Mouse (Mus musculus): ENCODE data around the gene Lmnb2. TPM values are rescaled to one million over a fixed set of nuclear protein-coding genes. Genes with fewer than 3 reads are reported as not detected.

Lmnb2 gene
- polyA plus RNA-seq, 1 experiment from 2014 or later = 21.6 TPM

DNA sequence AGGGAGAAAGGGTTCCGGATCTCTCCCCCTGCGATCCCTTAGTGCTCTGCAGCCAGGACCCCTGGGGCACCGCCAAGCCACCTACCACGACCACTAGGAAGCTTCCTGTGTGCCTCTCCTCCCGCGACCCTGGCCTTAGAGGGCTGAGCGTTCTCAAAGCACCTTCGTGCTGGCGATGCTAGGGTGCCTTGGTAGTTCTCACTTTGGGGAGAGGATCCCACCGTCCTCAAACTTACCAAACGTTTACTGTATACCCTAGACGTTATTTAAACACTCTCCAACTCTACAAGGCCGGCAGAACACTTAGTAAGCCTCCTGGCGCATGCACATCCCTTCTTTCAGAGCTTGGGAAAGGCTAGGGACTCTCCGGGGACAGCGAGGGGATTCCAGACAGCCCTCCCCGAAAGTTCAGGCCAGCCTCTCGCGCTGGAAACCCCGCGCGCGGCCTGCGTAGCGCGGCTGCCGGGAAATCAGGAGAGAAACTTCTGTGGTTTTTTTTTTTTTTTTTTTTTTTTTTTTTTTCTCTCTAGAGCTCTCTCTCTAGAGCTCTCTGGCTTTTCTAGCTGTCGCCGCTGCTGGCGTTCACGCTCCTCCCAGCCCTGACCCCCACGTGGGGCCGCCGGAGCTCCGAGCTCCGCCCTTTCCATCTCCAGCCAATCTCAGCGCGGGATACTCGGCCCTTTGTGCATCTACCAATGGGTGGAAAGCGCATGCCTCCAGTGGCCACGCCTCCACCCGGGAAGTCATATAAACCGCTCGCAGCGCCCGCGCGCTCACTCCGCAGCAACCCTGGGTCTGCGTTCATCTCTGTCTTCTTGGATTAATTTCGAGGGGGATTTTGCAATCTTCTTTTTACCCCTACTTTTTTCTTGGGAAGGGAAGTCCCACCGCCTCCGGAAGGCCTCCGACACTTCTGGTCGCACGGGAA, 11.5 kb upstream of the Lmnb2 start, which contains the start of gene Gadd45b:
TSS of gene Gadd45b (plus strand) at position 775 of the 928 bp plus-strand sequence.
- under 1% methylated on average over 55 of the region's 56 CpGs for WGBS
- peak within 1 kb of the TSS; percentile 94 for H3K4me2 ChIP-seq (ENCODE audit: low read depth, low read length)
- ATAC-seq (ENCODE audit: low read depth) (peak; percentile 91), DNase-seq (ENCODE audit: low spot score) (peak; percentile 100)
- peak within 1 kb of the TSS; percentile 93 for H3K27ac ChIP-seq (replicated peaks; ENCODE audit: low read depth, low read length)
- no peaks in the 10 kb centered on the region for H3K36me3 ChIP-seq (ENCODE audit: control insufficient read depth, insufficient read depth, low read length)
- peak within 1 kb of the TSS; percentile 73 for H3K9ac ChIP-seq (ENCODE audit: low read depth, low read length)
- peaks cover 40% of the 10 kb centered on the region for H3K4me1 ChIP-seq (ENCODE audit: control insufficient read depth, insufficient read depth, low read length)
- peak within 1 kb of the TSS; percentile 63 for H3K4me3 ChIP-seq (ENCODE audit: low read depth, low read length)
- H3K27me3 ChIP-seq (replicated peaks; ENCODE audit: control insufficient read depth, insufficient read depth, low read length) = peaks cover 15% of the 10 kb centered on the region
- H3K9me3 ChIP-seq (ENCODE audit: control insufficient read depth, low read length) = no peaks in the 10 kb centered on the region

DNA sequence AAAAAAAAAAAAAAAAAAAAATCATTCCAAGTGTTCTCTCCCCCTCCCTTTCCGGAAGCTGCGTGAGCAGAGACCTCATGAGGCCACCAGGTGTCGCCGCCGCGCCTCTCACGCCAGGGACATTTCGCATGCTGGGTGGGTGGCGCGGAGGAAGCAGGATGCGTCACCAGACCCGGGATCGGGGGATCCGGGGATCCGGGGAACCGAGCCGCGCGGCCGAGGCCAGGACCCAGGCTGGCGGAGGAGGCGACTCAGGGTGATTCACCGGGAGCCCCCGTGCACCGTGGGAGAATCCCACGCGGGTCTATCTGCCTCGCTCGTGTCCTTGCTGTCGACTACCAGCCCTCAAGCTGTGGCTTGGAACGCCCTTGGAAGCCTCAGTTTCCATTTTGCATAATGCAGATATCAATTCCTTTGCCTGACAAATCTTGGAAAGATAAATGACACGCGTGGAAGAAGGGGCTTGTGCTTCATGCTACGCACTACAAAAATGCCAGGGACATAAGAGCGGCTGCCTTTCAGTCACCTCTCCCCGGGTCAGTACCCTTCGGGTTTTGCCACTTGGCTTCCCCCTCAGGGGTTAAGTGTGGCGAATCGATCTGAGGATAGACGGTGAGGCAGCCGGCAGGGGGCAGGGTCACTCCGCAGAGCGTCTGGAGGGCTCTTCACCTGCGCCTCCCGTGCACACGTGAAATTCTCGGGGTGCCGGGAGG, 10.7 kb upstream of the Lmnb2 start:
- H3K4me2 ChIP-seq (ENCODE audit: low read depth, low read length) = peak overlapping the region; percentile 94
- H3K4me1 ChIP-seq (ENCODE audit: control insufficient read depth, insufficient read depth, low read length) = peaks cover 33% of the 10 kb centered on the region
- no peaks in the 10 kb centered on the region for H3K9me3 ChIP-seq (ENCODE audit: control insufficient read depth, low read length)
- 0% methylated on average over 26 of the region's 48 CpGs for WGBS
- ATAC-seq (ENCODE audit: low read depth) (peak; percentile 37), DNase-seq (ENCODE audit: low spot score) (peak; percentile 95)
- H3K9ac ChIP-seq (ENCODE audit: low read depth, low read length) = peak overlapping the region; percentile 67
- H3K27ac ChIP-seq (replicated peaks; ENCODE audit: low read depth, low read length) = peak overlapping the region; percentile 93
- H3K27me3 ChIP-seq (replicated peaks; ENCODE audit: control insufficient read depth, insufficient read depth, low read length) = peaks cover 15% of the 10 kb centered on the region
- no peaks in the 10 kb centered on the region for H3K36me3 ChIP-seq (ENCODE audit: control insufficient read depth, insufficient read depth, low read length)
- H3K4me3 ChIP-seq (ENCODE audit: low read depth, low read length) = peak overlapping the region; percentile 63

- DNase-seq (ENCODE audit: low spot score) (no peak), ATAC-seq (ENCODE audit: low read depth) (no peak)
- Histone ChIP-seq H3K36me3 (ENCODE audit: control insufficient read depth, insufficient read depth, low read length) (no peaks in the 10 kb centered on the region), H3K4me2 (ENCODE audit: low read depth, low read length) (no peak overlapping the region), H3K4me3 (ENCODE audit: low read depth, low read length) (no peak overlapping the region), H3K9me3 (ENCODE audit: control insufficient read depth, low read length) (no peaks in the 10 kb centered on the region), H3K4me1 (ENCODE audit: control insufficient read depth, insufficient read depth, low read length) (peaks cover 9% of the 10 kb centered on the region; the same call in 1 of the 2 replicates), H3K27ac (replicated peaks; ENCODE audit: low read depth, low read length) (no peak overlapping the region), H3K9ac (ENCODE audit: low read depth, low read length) (no peak overlapping the region), H3K27me3 (replicated peaks; ENCODE audit: control insufficient read depth, insufficient read depth, low read length) (no peaks in the 10 kb centered on the region)
- 52% methylated on average over 3 of the region's 3 CpGs for WGBS
These were observed 7.4 kb upstream of the Lmnb2 start for GRCm38 (mm10) chr10:80925472-80925871.

- peak overlapping the region; percentile 57 for H3K4me2 ChIP-seq (ENCODE audit: low read depth, low read length)
- ATAC-seq (ENCODE audit: low read depth) (peak; percentile 39; the same call in 1 of the 2 replicates), DNase-seq (ENCODE audit: low spot score) (peak; percentile 87)
- no peaks in the 10 kb centered on the region for H3K9me3 ChIP-seq (ENCODE audit: control insufficient read depth, low read length)
- H3K27ac ChIP-seq (replicated peaks; ENCODE audit: low read depth, low read length) = 0 out of 2 replicates have a peak overlapping the region, but pooled peaks have one; percentile 24
- peak overlapping the region; percentile 33 for H3K4me3 ChIP-seq (ENCODE audit: low read depth, low read length)
- no peaks in the 10 kb centered on the region for H3K27me3 ChIP-seq (replicated peaks; ENCODE audit: control insufficient read depth, insufficient read depth, low read length)
- WGBS = 2% methylated on average over 15 of the region's 16 CpGs
- no peaks in the 10 kb centered on the region for H3K36me3 ChIP-seq (ENCODE audit: control insufficient read depth, insufficient read depth, low read length)
- H3K9ac ChIP-seq (ENCODE audit: low read depth, low read length) = peak overlapping the region; percentile 55
- peaks cover 9% of the 10 kb centered on the region for H3K4me1 ChIP-seq (ENCODE audit: control insufficient read depth, insufficient read depth, low read length)
These were observed 3.9 kb upstream of the Lmnb2 start for GRCm38 (mm10) chr10:80921923-80922322.

GRCm38 (mm10) chr10:80917336-80917778, 688 bp downstream of the Lmnb2 start:
- Histone ChIP-seq H3K4me2 (ENCODE audit: low read depth, low read length) (peak overlapping the region; percentile 94), H3K9ac (ENCODE audit: low read depth, low read length) (peak overlapping the region; percentile 85), H3K27me3 (replicated peaks; ENCODE audit: control insufficient read depth, insufficient read depth, low read length) (no peaks in the 10 kb centered on the region), H3K36me3 (ENCODE audit: control insufficient read depth, insufficient read depth, low read length) (peaks cover 29% of the 10 kb centered on the region; the same call in 1 of the 2 replicates), H3K27ac (replicated peaks; ENCODE audit: low read depth, low read length) (peak overlapping the region; percentile 77), H3K4me3 (ENCODE audit: low read depth, low read length) (peak overlapping the region; percentile 92), H3K9me3 (ENCODE audit: control insufficient read depth, low read length) (no peaks in the 10 kb centered on the region), H3K4me1 (ENCODE audit: control insufficient read depth, insufficient read depth, low read length) (peaks cover 12% of the 10 kb centered on the region)
- DNase-seq (ENCODE audit: low spot score) (peak; percentile 77), ATAC-seq (ENCODE audit: low read depth) (peak; percentile 50)
- WGBS = under 1% methylated on average over 14 of the region's 15 CpGs

DNA sequence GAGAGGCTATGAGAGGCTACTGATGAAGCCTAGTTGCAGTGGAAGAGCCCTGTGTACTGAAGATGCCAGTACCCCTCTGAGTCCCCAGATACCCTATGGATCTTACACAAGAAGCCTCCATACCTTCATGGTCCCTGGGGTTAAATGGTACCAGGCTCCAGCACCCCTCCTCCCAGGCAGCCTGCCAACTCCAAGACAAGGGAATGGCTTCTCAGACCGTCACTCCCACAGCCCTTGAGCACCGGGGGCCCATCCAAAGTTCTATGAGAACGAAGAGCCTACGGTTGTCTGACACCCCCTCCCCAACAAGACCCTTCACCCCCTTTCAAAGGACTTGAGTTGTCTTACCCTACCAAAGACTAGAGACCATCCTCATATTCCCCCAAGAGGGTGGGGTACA, 2.3 kb downstream of the Lmnb2 start:
- Histone ChIP-seq H3K36me3 (ENCODE audit: control insufficient read depth, insufficient read depth, low read length) (peaks cover 36% of the 10 kb centered on the region; the same call in 1 of the 2 replicates), H3K27ac (replicated peaks; ENCODE audit: low read depth, low read length) (no peak overlapping the region), H3K9ac (ENCODE audit: low read depth, low read length) (no peak overlapping the region), H3K27me3 (replicated peaks; ENCODE audit: control insufficient read depth, insufficient read depth, low read length) (no peaks in the 10 kb centered on the region), H3K4me1 (ENCODE audit: control insufficient read depth, insufficient read depth, low read length) (peaks cover 9% of the 10 kb centered on the region; the same call in 1 of the 2 replicates), H3K9me3 (ENCODE audit: control insufficient read depth, low read length) (no peaks in the 10 kb centered on the region), H3K4me2 (ENCODE audit: low read depth, low read length) (0 out of 2 replicates have a peak overlapping the region, but pooled peaks have one; percentile 94), H3K4me3 (ENCODE audit: low read depth, low read length) (no peak overlapping the region)
- no peak for DNase-seq (ENCODE audit: low spot score)
- ATAC-seq (ENCODE audit: low read depth) = no peak
- WGBS = 87% methylated on average over 4 of the region's 4 CpGs

DNA sequence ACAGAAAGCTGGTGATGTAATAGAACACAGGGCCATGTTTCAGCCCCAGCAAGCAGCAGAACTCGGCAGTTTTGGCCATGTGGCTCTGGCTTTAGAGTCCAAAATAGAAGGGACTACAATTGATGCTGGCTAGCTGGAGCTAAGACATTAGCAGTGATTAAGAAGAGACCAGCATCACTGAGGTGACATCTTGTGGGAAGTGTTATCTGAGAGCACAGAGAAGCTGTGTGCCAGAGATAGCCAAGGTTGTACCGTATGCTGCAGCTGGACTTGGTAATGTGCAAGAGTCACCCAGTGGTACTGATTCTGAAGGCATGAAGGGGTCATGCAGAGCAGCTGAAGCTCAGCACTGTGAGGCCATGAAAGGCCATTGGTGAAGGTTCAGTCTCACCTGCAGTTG, 2.8 kb downstream of the Lmnb2 start:
- no peak overlapping the region for H3K9ac ChIP-seq (ENCODE audit: low read depth, low read length)
- H3K27ac ChIP-seq (replicated peaks; ENCODE audit: low read depth, low read length) = no peak overlapping the region
- H3K36me3 ChIP-seq (ENCODE audit: control insufficient read depth, insufficient read depth, low read length) = peaks cover 41% of the 10 kb centered on the region; the same call in 1 of the 2 replicates
- no peak overlapping the region for H3K4me2 ChIP-seq (ENCODE audit: low read depth, low read length)
- no peaks in the 10 kb centered on the region for H3K9me3 ChIP-seq (ENCODE audit: control insufficient read depth, low read length)
- H3K4me1 ChIP-seq (ENCODE audit: control insufficient read depth, insufficient read depth, low read length) = peaks cover 9% of the 10 kb centered on the region; the same call in 1 of the 2 replicates
- no peak for DNase-seq (ENCODE audit: low spot score)
- no peaks in the 10 kb centered on the region for H3K27me3 ChIP-seq (replicated peaks; ENCODE audit: control insufficient read depth, insufficient read depth, low read length)
- ATAC-seq (ENCODE audit: low read depth) = no peak
- no peak overlapping the region for H3K4me3 ChIP-seq (ENCODE audit: low read depth, low read length)
- WGBS = 69% methylated on average over 2 of the region's 2 CpGs

DNA sequence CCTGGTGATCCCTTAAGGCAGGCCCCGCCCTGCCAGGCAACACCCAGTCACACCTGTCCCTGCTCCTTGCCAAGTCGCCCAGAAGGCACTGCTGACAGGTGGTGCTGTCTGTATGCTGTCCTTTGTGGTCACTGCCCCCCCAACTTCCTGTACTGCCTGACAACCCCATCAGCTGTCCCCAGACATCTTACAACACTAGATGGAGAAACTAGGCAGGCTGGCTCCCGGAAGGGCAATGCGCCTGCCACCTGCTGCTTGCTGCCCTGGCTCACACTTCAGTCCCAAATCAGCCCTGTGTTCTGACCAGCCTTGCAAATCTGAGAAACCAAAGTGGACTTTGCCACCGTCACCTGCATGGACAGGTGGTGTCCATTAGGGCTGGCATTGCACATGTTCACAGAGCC, 3.8 kb downstream of the Lmnb2 start:
- Histone ChIP-seq H3K27me3 (replicated peaks; ENCODE audit: control insufficient read depth, insufficient read depth, low read length) (no peaks in the 10 kb centered on the region), H3K27ac (replicated peaks; ENCODE audit: low read depth, low read length) (no peak overlapping the region), H3K4me3 (ENCODE audit: low read depth, low read length) (no peak overlapping the region), H3K9ac (ENCODE audit: low read depth, low read length) (0 out of 2 replicates have a peak overlapping the region, but pooled peaks have one; percentile 5), H3K4me2 (ENCODE audit: low read depth, low read length) (no peak overlapping the region), H3K9me3 (ENCODE audit: control insufficient read depth, low read length) (no peaks in the 10 kb centered on the region), H3K36me3 (ENCODE audit: control insufficient read depth, insufficient read depth, low read length) (peaks cover 51% of the 10 kb centered on the region), H3K4me1 (ENCODE audit: control insufficient read depth, insufficient read depth, low read length) (peaks cover 9% of the 10 kb centered on the region; the same call in 1 of the 2 replicates)
- DNase-seq (ENCODE audit: low spot score) (peak; percentile 78), ATAC-seq (ENCODE audit: low read depth) (peak; percentile 66)
- 74% methylated on average over 5 of the region's 5 CpGs for WGBS
